Mouse (Mus musculus): ENCODE measurements around the gene 4930524B15Rik. TPM values are rescaled to one million over a fixed set of nuclear protein-coding genes. Genes with fewer than 3 reads are reported as not detected.
"Not testable (repeated sequence)": the region's sequence is repeated elsewhere in the genome, so short reads cannot be mapped to it uniquely, and the experiment has no call there.

Gene 4930524B15Rik
- total and polyA plus RNA-seq, 2 experiments from 2014 or later: 0.41 to 1.3 TPM

GRCm38 (mm10) chr11:31983249-31983648 lies 17.9 kb downstream of the 4930524B15Rik start:
- H3K36me3 ChIP-seq (ENCODE audit: insufficient read depth): no peaks in the 10 kb centered on the region

GRCm38 (mm10) chr11:31984786-31985185 lies 19.4 kb downstream of the 4930524B15Rik start:
- 66% methylated on average over 2 of the region's 2 CpGs for WGBS
- no peak for ATAC-seq
- Histone ChIP-seq H3K27me3 (ENCODE audit: insufficient read depth, low read length) (no peaks in the 10 kb centered on the region), H3K36me3 (ENCODE audit: insufficient read depth) (no peaks in the 10 kb centered on the region), H3K9ac (no peak overlapping the region), H3K9me3 (ENCODE audit: low read length) (0 out of 2 replicates have a peak, but pooled peaks cover 4% of the 10 kb centered on the region), H3K4me1 (ENCODE audit: insufficient read depth) (no peaks in the 10 kb centered on the region), H3K4me3 (ENCODE audit: low read depth, low read length) (no peak overlapping the region), H3K27ac (ENCODE audit: low read depth, low read length) (no peak overlapping the region), H3K4me2 (ENCODE audit: low read depth) (no peak overlapping the region)
- no peak for DNase-seq
- TF ChIP-seq CTCF (IDR thresholded peaks at IDR 0.05; ENCODE audit: low read depth): no peak

More at GRCm38 (mm10) chr11:31983249-31983648, 17.9 kb downstream of the 4930524B15Rik start:
- Histone ChIP-seq H3K9me3 (ENCODE audit: low read length) (0 out of 2 replicates have a peak, but pooled peaks cover 4% of the 10 kb centered on the region), H3K4me1 (ENCODE audit: insufficient read depth) (no peaks in the 10 kb centered on the region), H3K9ac (no peak overlapping the region), H3K27ac (ENCODE audit: low read depth, low read length) (no peak overlapping the region), H3K4me3 (ENCODE audit: low read depth, low read length) (no peak overlapping the region), H3K4me2 (ENCODE audit: low read depth) (no peak overlapping the region), H3K27me3 (ENCODE audit: insufficient read depth, low read length) (no peaks in the 10 kb centered on the region)
- ATAC-seq (no peak), DNase-seq (no peak)
- TF ChIP-seq CTCF (IDR thresholded peaks at IDR 0.05; ENCODE audit: low read depth): no peak

- no peak overlapping the region for H3K4me2 ChIP-seq (ENCODE audit: low read depth)
- no peaks in the 10 kb centered on the region for H3K4me1 ChIP-seq (ENCODE audit: insufficient read depth)
- H3K9ac ChIP-seq: no peak overlapping the region
- no peaks in the 10 kb centered on the region for H3K9me3 ChIP-seq (ENCODE audit: low read length)
- no peak overlapping the region for H3K4me3 ChIP-seq (ENCODE audit: low read depth, low read length)
- WGBS: 93% methylated on average over 3 of the region's 3 CpGs
- DNase-seq: no peak
- H3K27me3 ChIP-seq (ENCODE audit: insufficient read depth, low read length): no peaks in the 10 kb centered on the region
- no peak for ATAC-seq
- no peak for TF ChIP-seq CTCF (IDR thresholded peaks at IDR 0.05; ENCODE audit: low read depth)
- no peak overlapping the region for H3K27ac ChIP-seq (ENCODE audit: low read depth, low read length)
- no peaks in the 10 kb centered on the region for H3K36me3 ChIP-seq (ENCODE audit: insufficient read depth)
Measured at GRCm38 (mm10) chr11:31992535-31992934, 27.1 kb downstream of the 4930524B15Rik start.

GRCm38 (mm10) chr11:31999716-32000115 lies 34.3 kb downstream of the 4930524B15Rik start:
- H3K9ac ChIP-seq: peak overlapping the region; percentile 71; the same call in 1 of the 2 replicates
- ATAC-seq: no peak
- 58% methylated on average over 2 of the region's 2 CpGs for WGBS

DNA sequence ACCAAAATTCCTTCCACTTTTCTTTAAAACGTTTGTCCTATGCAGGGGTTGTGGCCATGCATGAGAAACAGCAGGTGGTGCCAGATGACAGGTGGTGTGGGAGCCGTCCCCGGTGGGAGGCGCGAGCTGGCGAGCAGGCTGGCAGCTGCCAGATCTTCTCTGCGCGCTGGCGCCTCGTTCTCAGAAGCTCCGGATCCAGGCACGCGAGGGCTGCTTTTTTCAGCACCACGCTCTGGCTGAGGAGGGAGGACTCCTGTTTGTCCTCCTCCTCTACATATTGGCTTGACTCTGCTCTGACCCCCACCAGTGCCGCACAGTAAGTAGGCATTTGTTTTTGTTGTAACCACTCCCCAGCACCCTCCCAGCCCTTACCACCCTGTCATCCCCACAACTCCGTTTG lies 34.9 kb downstream of the 4930524B15Rik start, which contains the start of gene Nsg2:
Gene Nsg2 (plus strand): TSS at position 183 of the 400 bp plus-strand sequence.
- Histone ChIP-seq H3K27ac (ENCODE audit: low read depth, low read length) (peak within 1 kb of the TSS; percentile 92), H3K9me3 (ENCODE audit: low read length) (no peaks in the 10 kb centered on the region), H3K27me3 (ENCODE audit: insufficient read depth, low read length) (no peaks in the 10 kb centered on the region), H3K4me3 (ENCODE audit: low read depth, low read length) (peak within 1 kb of the TSS; percentile 46), H3K36me3 (ENCODE audit: insufficient read depth) (peaks cover 15% of the 10 kb centered on the region), H3K4me1 (ENCODE audit: insufficient read depth) (peaks cover 21% of the 10 kb centered on the region; the same call in 1 of the 2 replicates), H3K9ac (peak within 1 kb of the TSS; percentile 71), H3K4me2 (ENCODE audit: low read depth) (peak within 1 kb of the TSS; percentile 75)
- TF ChIP-seq CTCF (IDR thresholded peaks at IDR 0.05; ENCODE audit: low read depth): peak; percentile 82
- under 1% methylated on average over 16 of the region's 16 CpGs for WGBS
- peak; percentile 80 for ATAC-seq
- peak; percentile 95 for DNase-seq

More at GRCm38 (mm10) chr11:31999716-32000115, 34.3 kb downstream of the 4930524B15Rik start:
- H3K27me3 ChIP-seq (ENCODE audit: insufficient read depth, low read length): no peaks in the 10 kb centered on the region
- DNase-seq: peak; percentile 39
- H3K27ac ChIP-seq (ENCODE audit: low read depth, low read length): peak overlapping the region; percentile 92
- no peaks in the 10 kb centered on the region for H3K9me3 ChIP-seq (ENCODE audit: low read length)
- peak overlapping the region; percentile 46 for H3K4me3 ChIP-seq (ENCODE audit: low read depth, low read length)
- peaks cover 13% of the 10 kb centered on the region for H3K36me3 ChIP-seq (ENCODE audit: insufficient read depth)
- no peak for TF ChIP-seq CTCF (IDR thresholded peaks at IDR 0.05; ENCODE audit: low read depth)
- peak overlapping the region; percentile 46 for H3K4me2 ChIP-seq (ENCODE audit: low read depth)
- H3K4me1 ChIP-seq (ENCODE audit: insufficient read depth): peaks cover 21% of the 10 kb centered on the region; the same call in 1 of the 2 replicates

DNA sequence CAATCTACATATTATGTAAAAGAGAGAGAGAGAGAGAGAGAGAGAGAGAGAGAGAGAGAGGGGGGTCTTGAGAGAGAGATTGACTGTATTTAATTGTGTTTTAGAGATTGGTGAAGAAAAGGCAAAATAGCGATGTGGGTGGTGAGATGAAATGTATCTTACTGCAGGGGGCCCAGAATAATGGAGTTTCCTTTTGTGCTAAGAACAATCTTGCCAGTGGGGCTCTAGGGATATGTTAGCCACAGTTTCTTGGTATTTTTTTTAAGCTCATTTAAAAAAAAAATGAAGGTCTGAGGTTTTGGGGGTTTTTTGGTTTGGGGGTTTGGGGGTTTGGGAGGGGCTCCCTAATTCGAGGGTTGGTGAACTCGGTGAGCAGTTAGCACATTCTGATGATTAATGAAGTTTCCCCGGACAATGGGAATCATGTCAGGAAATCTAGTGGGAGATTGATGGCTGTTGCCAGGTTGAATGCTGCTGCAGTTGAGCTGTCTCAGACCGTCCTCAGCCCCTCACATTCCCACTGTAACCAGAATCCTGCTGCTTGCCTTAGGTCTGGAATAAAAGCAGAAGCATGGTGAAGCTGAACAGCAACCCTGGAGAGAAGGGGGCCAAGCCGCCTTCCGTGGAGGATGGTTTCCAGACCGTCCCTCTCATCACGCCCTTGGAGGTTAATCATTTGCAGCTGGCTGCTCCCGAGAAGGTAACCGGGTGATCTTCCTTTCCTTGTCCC lies 36.0 kb downstream of the 4930524B15Rik start:
- ATAC-seq: peak; percentile 38; the same call in 1 of the 2 replicates
- WGBS: 3% methylated on average over 11 of the region's 11 CpGs

DNA sequence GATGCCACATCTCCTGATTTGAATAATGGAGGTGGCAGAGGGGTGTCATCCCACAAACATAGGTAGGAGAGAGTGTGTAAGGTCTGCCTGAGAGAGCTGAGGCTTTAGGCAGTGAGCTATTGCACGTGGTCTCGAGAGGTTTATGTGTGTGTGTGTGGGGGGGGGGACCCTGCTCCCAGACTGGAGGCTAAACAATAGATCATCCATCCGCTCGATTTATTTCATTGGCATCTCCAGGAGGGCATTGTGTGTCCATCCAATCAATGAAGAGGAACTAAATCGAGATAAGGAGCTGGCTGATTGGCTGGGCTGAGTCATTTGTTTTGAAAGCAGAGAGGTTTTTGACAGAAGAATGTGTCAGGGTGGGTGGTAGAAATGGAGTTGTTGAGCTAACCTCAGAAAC lies 37.3 kb downstream of the 4930524B15Rik start:
- H3K4me2 ChIP-seq (ENCODE audit: low read depth): peak overlapping the region; percentile 75
- H3K36me3 ChIP-seq (ENCODE audit: insufficient read depth): peaks cover 35% of the 10 kb centered on the region
- ATAC-seq: peak; percentile 76
- H3K9ac ChIP-seq: peak overlapping the region; percentile 71
- H3K27me3 ChIP-seq (ENCODE audit: insufficient read depth, low read length): no peaks in the 10 kb centered on the region
- peak; percentile 85 for DNase-seq
- H3K4me1 ChIP-seq (ENCODE audit: insufficient read depth): peaks cover 21% of the 10 kb centered on the region; the same call in 1 of the 2 replicates
- no peak for TF ChIP-seq CTCF (IDR thresholded peaks at IDR 0.05; ENCODE audit: low read depth)
- H3K27ac ChIP-seq (ENCODE audit: low read depth, low read length): peak overlapping the region; percentile 92
- H3K4me3 ChIP-seq (ENCODE audit: low read depth, low read length): peak overlapping the region; percentile 46
- 1% methylated on average over 5 of the region's 5 CpGs for WGBS
- 0 out of 2 replicates have a peak, but pooled peaks cover 6% of the 10 kb centered on the region for H3K9me3 ChIP-seq (ENCODE audit: low read length)

More for the DNA sequence above, 36.0 kb downstream of the 4930524B15Rik start:
- H3K9ac ChIP-seq: peak overlapping the region; percentile 71
- H3K27ac ChIP-seq (ENCODE audit: low read depth, low read length): peak overlapping the region; percentile 92
- peak overlapping the region; percentile 75 for H3K4me2 ChIP-seq (ENCODE audit: low read depth)
- H3K27me3 ChIP-seq (ENCODE audit: insufficient read depth, low read length): no peaks in the 10 kb centered on the region
- no peaks in the 10 kb centered on the region for H3K9me3 ChIP-seq (ENCODE audit: low read length)
- H3K36me3 ChIP-seq (ENCODE audit: insufficient read depth): peaks cover 25% of the 10 kb centered on the region
- TF ChIP-seq CTCF (IDR thresholded peaks at IDR 0.05; ENCODE audit: low read depth): peak; percentile 24; the same call in 1 of the 2 replicates
- H3K4me1 ChIP-seq (ENCODE audit: insufficient read depth): peaks cover 21% of the 10 kb centered on the region; the same call in 1 of the 2 replicates
- peak overlapping the region; percentile 46 for H3K4me3 ChIP-seq (ENCODE audit: low read depth, low read length)
- peak; percentile 71 for DNase-seq

DNA sequence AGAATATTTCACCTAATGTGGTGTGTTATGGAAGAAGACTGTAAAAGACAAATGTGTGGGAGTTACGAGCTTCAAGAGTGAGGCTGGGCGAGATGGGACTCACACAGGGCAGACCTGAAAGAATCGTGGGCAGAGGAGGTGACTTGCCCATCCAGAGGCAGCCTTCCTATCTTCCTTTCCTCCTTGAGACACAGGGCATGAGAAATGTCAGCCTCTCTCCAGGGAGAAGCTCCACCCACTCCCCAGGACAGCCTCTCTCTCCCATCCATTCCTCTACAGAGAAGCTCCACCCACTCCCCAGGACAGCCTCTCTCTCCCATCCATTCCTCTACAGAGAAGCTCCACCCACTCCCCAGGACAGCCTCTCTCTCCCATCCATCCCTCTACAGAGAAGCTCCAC lies 42.7 kb downstream of the 4930524B15Rik start:
- H3K27ac ChIP-seq (ENCODE audit: low read depth, low read length): 0 out of 2 replicates have a peak overlapping the region, but pooled peaks have one; percentile 82
- H3K36me3 ChIP-seq (ENCODE audit: insufficient read depth): peaks cover 40% of the 10 kb centered on the region
- WGBS: 85% methylated on average over 3 of the region's 3 CpGs
- ATAC-seq; H3K9me3 ChIP-seq (ENCODE audit: low read length); H3K27me3 ChIP-seq (ENCODE audit: insufficient read depth, low read length); DNase-seq; H3K4me3 ChIP-seq (ENCODE audit: low read depth, low read length): not testable (repeated sequence)
- H3K9ac ChIP-seq: 0 out of 2 replicates have a peak overlapping the region, but pooled peaks have one; percentile 28
- H3K4me1 ChIP-seq (ENCODE audit: insufficient read depth): peaks cover 40% of the 10 kb centered on the region
- H3K4me2 ChIP-seq (ENCODE audit: low read depth): peak overlapping the region; percentile 38; the same call in 1 of the 2 replicates
